Mouse (Mus musculus): ENCODE results near the gene Zfp978. TPM values are rescaled to one million over a fixed set of nuclear protein-coding genes. Genes with fewer than 3 reads are reported as not detected.
A peak's percentile ranks its signal among the peaks of the same experiment; 100 is the strongest.
"Not testable (repeated sequence)": the region's sequence is repeated elsewhere in the genome, so short reads cannot be mapped to it uniquely, and the experiment has no call there.

Gene Zfp978
- total RNA-seq, 2 experiments from 2014 or later = 0.22 to 1.0 TPM

DNA sequence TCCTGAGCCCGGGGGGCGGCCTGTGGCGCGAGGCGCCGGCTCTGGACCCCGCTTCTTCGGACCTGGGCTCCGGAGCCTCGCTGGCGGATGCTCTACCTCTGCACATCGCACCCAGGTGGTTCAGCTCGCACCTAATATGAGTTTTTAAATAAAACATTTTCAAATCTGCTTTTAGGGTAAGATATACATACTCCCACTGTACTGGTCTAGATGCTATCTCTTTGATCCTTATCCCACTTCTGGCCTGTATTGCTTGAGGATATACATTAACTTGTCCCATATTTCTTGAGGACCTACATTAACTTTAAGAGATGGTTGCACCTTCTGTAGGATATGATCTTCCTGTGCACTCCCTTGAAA is 46.3 kb downstream of the Zfp978 start:
- no peak for DNase-seq

DNA sequence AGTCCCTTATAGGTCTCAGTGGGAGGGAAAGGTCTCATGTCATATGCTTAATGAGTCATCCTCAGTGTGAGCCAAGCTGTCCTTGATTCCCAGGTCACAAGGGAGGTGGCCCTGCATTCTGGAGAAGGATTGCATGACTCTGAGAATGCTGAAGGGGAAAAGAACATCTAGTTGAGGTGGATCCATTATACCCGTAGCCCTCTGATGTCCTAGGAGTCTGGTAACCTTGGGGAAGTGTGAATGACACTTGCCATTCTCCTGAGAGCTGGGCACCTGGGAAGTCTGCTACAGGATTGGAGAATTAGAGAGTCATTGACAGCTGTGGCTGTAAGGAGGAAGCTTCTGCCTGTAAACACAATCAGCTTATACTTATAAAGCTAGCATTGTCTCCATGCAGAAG is 55.3 kb downstream of the Zfp978 start:
- not testable (repeated sequence) for DNase-seq

DNA sequence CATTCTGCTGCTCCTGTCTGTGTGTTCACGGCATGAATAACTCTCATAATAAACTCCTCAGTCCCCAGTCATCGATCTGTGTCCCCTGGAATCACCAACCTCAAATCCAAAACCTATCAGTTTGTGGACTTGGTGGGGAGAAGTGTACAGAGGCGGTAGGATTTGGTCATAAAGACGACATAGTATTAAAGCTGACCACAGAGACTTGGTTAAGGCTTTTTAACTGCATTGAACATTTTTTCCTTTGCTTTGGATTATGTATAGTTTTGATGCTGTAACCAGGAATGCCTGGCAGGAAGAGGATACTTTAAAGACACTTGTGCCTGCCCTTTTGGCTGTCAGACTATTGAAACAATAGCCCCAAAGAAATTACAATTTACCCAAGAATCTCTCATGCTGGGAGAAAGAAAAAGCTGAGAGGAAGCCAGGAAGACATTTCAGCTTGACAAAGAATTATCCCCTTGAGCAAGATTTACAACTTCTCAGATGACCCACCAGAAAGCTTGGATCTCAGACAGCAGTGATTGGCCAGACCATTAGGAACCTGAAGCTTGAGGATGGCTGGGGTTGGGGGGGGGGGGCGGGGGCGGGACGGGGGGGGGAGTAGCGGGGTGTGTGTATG is 56.2 kb downstream of the Zfp978 start:
- no peak for DNase-seq

DNA sequence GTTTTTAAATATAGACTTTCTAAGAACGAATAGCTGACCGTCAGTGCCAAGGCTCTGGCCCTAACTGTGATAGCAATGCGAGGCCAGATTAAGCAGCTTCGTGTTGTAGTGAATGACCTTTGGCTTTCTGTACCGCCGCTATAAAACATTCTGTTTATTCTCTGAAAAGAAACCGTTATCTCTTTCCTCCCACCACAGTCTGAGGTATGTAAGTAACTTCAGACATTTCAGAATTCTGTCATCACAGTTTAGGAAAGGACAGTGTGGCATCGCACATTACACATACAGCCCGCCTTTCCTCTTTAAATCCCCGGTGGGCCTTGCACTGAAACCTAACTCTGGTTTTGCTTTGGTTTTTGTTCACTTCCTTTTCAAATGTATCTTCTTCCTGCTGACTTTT is 56.8 kb downstream of the Zfp978 start:
- DNase-seq = no peak

DNA sequence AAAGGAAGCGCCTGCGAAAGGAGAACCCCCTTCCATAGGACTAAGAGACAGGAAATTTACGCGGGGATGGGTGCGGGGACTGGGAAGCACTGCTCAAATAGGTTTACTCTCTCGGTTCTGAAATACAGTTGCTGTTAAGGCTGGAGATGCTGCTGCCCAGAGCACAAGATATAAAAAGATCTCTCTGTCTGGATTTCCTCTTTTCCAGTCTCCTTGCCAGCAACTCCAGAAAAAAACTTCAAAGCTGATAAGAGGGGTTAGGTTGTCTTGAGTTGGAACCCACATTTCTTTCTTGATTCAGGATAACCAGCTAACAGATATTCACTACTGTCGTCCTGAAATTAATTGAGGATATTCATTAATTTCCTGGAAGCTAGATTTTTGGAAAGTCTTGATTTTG is 57.2 kb downstream of the Zfp978 start:
- not testable (repeated sequence) for DNase-seq

DNA sequence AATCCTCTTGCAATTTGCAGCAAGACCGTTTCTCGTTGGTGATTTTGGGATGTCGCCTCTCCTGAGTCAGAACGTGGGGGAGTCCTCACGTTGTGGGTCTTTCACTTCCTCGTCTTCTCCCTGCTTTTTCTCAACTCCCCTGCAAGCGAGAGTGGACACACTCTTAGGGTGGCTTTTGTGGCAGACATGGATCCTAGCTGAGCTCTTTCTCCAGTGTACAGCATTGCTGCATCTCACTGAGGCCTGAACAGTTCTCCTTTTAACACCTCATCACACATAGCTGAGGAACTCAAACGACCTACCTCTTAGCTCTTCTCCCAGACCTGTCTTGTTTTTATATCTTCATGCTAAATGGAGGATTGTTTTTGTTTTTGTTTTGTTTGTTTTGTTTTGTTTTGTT is 58.1 kb downstream of the Zfp978 start:
- DNase-seq = not testable (repeated sequence)

DNA sequence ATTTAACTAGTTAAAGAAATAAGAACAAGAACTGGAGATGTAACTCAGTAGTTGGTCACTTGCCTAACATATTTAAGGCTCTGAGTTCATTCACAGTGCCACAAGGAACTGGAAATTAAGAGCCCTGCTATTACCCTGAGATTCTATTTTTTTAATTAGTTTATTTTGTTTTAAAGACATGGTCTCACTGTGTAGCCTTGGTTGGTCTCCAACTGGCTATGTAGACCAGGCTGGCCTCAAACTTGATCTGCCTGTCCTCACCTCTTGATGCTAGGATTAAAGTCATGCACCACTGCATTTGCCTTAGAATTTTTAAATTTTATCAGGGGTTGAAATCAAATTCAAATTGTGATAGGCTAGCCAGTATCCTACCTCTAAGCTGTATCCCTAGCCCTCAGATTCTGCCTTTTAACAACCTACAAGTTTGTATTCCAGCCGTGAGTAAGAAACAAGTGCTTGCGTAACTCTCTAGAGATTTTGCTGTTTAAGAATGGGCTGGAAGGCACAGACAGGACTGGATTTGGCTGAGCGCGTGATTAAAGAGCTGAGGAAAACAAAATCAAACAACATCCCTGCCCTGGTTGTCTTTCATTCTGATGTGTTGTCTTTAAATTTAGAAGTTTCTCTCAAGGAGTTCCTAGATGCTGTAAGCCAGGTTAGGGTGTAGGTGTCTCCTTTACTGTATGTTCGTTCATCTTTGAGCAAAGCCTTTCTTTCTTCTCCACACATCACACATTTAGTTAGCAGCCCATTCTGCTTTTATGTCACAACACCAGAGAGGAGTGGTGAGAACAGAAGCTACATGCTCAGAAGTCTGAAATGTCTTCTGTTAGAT is 58.9 kb downstream of the Zfp978 start:
- DNase-seq = not testable (repeated sequence)

DNA sequence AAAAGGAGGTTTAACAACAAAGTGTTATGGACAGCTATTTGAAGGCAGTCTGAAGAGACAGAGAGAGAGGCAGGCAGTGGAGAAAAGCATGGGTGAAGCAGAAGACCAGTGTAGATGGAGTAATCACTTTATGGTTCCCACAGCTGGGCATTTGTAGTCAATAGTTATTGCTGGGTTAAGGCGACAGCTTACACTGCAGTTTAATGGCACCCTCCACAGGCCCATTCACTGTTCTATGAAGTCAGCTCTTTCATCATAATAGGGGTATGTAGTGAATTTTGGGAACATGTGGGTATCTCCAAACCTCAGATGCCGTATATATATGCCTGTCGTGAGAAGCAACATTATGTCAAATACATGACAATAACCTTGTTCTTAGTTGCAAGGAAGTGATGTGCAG is 59.7 kb downstream of the Zfp978 start:
- no peak for DNase-seq

DNA sequence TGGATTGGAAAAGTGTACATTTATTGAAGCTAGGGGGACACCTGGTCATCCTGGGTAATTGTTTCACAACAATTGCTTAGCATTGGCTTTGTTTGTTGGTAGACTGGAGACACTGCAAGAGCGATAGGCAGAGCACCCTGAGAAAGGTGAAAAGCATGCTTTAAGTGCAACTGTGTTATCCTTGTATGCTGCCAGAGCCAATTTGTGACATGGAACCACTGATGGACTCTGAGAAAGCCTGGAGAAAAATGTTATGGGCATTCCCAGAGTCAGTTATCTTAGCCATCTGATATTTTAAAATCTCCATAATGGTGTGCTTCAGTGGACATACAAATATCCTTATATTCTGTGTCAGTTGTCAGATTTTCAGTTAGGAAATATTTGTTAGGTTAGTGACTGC is 60.2 kb downstream of the Zfp978 start:
- DNase-seq = not testable (repeated sequence)

DNA sequence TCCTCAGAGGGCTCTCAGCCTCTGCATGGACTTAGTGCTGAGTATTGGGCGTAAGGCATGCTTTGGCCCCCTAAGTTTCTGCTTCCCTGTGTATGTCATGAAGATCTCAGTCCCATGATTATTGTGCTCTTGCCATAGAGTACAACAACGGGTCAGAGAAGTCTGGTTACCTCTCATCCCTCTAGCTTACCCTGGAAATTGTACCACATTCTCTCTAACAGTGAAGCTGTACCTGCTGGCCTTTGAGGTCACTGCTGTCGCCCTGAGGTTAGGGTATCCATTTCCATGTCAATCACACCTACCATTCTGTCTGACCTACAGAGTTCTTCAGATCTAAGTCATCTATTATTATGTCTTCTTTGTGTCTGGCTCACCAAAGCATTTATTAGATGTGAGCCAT is 62.0 kb downstream of the Zfp978 start:
- DNase-seq = no peak

DNA sequence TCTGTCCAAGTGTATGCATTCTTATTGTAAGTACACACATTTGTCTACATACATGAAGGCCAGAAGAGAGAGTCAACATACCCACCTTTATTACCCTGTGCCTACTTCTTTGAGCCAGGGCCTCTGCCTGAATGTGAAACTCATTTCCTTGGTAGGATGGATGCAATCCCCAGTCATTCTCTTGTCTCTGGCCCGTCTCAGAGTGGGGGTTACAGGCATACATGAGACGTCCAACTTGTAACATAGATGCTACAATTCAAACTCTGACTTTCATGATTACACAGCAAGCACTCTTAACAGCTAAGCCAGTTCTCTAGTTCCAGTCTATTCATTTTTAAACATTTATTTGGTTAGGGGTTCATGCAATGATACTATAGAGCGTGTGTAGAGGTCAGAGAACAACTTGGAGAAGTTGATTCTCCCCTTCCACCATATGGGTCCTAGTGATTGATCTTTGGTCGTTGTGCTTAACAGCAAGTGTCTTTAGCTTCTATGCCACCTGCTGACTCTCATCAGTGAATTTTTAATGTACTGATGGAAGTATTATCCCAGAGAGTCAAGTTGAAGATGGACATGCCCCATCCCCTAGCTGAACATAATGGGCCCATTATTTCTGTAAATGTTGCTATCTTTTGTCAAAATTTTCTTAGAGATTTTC is 62.7 kb downstream of the Zfp978 start:
- no peak for DNase-seq

DNA sequence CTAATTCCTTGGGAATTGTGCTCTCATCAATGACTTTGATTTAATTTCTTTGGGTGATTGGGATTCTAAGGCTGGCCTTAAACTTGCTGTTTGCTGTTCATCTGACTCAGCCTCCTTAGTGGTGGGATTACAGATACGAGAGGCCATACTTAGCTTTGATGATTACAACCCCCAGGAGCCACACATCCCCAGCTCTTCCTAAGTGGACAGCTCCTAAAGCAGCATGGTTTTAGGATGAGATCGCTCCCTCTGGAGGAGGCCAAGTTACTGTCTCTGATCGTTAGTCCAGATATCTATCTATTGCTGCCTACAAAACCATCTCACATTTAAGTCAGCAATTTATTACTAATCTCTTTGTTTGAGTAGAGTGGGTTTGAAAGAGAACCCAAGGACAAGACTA is 63.3 kb downstream of the Zfp978 start:
- DNase-seq = not testable (repeated sequence)

DNA sequence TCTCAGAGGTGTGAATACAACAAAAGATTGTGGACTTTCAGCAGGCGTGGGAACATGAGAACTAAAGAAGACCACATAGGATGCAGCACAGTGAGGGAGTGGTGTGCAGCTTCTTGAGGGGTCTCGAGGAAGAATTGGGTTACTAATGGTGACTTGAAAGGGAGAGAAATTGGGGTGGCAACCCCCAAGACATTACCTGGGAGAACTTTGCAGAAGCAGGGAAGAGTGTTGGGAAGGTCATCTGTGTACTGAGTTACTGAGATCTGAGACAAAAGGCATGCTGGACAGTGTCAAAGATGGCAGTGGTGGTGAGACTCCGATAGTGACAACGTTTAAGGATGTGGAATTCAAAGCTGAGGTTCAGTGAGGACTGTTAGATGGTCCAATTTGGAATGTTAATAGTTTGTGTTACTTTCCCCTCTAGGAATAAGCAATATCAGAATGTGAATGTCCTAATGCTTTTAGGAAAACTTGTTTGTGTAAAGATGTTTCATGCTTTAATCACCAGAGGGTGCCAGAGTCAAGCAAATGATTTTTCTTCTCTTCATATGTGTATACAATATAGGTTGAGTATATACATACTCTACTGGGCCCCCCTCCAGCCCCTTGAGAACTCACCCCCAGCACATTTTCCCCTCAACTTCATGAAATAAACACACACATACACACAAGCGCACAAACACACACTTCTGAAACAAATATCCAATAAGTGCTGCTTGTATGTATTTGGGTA is 64.7 kb downstream of the Zfp978 start:
- peak in 1 of 2 experiments; percentile 60 for DNase-seq

DNA sequence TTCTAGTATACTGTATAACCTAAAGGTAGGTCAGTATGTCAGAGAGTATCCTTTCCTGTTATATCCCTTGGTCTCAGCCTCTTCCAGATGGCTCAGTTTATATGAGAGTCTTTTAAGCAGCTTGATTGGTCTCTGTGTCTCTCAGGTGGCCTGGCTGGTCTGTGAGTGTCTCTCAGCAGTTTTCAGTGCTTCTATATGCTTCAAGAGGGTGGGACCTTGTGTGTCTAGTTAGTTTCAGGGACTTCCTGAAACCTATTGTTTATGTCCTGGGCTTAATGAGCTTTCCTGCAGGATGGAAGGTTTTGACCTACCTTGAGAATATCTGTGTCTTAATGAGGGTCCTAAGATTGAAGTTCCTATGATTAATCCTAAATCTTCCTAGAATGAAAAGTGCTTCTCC is 69.5 kb downstream of the Zfp978 start:
- DNase-seq = no peak

DNA sequence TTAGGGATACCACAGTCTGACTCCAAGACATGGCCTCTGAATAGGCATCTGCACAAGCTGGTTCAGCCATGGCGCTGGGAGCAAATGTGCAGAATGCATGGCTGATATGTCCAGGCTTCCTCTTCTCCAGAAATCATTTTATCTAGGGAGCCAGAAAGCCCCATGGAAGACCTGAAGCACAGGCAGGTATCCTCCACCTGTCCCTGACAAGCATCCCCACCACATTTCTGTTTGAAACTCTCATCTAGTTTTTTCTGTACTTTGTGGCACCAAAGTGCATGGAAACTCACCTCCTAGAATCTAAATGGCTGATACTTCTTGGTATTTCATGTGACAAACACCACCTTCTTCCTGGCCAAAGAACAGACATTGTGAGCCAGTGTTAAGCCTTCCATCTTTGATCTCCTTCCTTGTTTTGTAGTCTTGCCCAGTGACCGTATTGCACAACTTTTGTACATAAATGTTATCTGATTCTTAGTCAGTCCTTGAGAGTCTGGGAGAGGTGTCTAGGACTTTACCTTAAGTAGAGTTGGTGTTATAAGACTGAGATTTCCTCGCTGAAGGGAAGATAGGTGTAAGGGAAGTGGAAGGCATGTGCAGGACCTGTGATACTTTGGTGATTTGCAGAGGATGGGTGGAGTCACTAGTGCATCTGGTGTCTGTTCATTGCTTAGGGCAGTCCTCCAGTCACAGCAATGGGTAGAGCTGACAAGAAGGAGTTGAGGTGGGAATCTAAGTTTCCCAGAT is 70.8 kb downstream of the Zfp978 start:
- DNase-seq = not testable (repeated sequence)

DNA sequence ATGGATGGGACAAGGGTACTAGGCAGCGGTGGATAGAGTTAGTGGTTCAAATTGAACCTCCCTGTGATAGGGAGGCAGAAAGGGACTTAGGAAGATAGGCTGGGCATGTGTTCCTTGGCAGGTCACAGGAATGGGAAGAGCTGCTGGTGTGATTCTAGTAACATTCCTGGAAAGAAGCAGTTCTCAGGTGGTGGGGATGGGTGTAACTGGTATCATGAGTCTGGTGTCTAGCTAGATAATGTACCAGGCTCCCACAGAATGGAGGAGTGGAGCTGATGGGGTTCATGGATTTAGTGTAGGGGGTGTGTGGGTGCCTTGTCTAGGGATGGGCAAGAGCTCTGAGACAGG is 71.3 kb downstream of the Zfp978 start:
- no peak for DNase-seq

DNA sequence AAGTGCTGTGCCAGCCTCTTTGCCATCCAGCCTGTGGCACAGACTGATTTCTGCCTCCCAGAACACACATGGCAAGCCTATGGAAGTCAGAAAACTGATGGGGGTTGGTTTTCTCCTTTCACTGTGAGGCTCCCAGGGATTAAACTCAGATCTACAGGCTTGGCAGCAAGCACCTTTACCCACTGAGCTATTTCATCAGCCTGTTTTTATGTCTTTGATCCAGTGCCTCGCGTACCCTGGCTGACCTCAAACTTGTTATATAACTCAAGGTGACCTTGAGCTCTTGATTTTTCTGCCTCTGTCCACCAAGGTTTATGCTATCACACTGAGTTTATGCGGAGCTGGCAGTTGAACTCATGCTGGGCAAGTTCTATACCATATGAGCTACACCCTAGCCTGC is 71.9 kb downstream of the Zfp978 start:
- no peak for DNase-seq

DNA sequence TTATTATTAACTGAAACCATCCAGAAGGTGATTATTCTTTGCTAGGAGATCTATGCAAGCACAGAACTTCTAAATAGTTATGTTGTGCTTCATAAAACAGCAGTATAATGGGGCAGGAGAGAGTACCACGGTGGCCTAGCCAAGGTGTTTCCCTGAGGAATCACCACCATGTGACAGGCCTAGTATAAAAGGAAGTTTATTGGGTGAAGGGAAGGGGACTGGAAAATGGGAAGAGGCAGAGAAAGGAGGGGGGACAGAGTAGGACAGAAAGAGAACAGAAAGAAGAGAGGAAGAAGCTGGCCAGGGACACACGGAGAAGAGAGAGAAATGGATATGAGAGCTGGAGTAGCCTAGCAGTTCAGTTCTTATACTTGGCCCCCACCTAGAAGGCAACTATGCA is 72.8 kb downstream of the Zfp978 start:
- no peak for DNase-seq
